Mouse (Mus musculus): Measurements from ENCODE around the gene Acd. TPM values are rescaled to one million over a fixed set of nuclear protein-coding genes. Genes with fewer than 3 reads are reported as not detected.

The Acd gene
- total RNA-seq (2014; fragmentation: Nextera tagmentation) (52.2 and 56.5 TPM in 2 replicates), total RNA-seq (2017) (22.4 and 33.3 TPM in 2 replicates)

GRCm38 (mm10) chr8:105700966-105701824, at the start of gene Acd, which contains the start of gene Pard6a:
Acd (minus strand) TSS chr8:105701102.
Pard6a (plus strand) TSS chr8:105701148.
- peak; percentile 65 for ATAC-seq (replicated peaks; ENCODE audit: poor library complexity, severe bottlenecking)

GRCm38 (mm10) chr8:105750606-105751005, 49.7 kb upstream of the Acd start:
- peak; percentile 56 for ATAC-seq (replicated peaks; ENCODE audit: poor library complexity, severe bottlenecking)

- no peak for ATAC-seq (replicated peaks; ENCODE audit: poor library complexity, severe bottlenecking)
Measured at GRCm38 (mm10) chr8:105743301-105743700, 42.4 kb upstream of the Acd start.

GRCm38 (mm10) chr8:105739216-105739615, 38.3 kb upstream of the Acd start:
- ATAC-seq (replicated peaks; ENCODE audit: poor library complexity, severe bottlenecking), result no peak

- no peak for ATAC-seq (replicated peaks; ENCODE audit: poor library complexity, severe bottlenecking)
Measured at GRCm38 (mm10) chr8:105732186-105732585, 31.3 kb upstream of the Acd start.

- peak; percentile 42 for ATAC-seq (replicated peaks; ENCODE audit: poor library complexity, severe bottlenecking)
Measured at GRCm38 (mm10) chr8:105727397-105728124, 26.7 kb upstream of the Acd start.

GRCm38 (mm10) chr8:105725726-105726125, 24.8 kb upstream of the Acd start:
- ATAC-seq (replicated peaks; ENCODE audit: poor library complexity, severe bottlenecking), result no peak

- no peak for ATAC-seq (replicated peaks; ENCODE audit: poor library complexity, severe bottlenecking)
Measured at GRCm38 (mm10) chr8:105722861-105723260, 22.0 kb upstream of the Acd start.

- no peak for ATAC-seq (replicated peaks; ENCODE audit: poor library complexity, severe bottlenecking)
Measured at GRCm38 (mm10) chr8:105719637-105720036, 18.7 kb upstream of the Acd start.

GRCm38 (mm10) chr8:105716302-105716945, 15.5 kb upstream of the Acd start:
- no peak for ATAC-seq (replicated peaks; ENCODE audit: poor library complexity, severe bottlenecking)

GRCm38 (mm10) chr8:105715042-105715441, 14.1 kb upstream of the Acd start:
- ATAC-seq (replicated peaks; ENCODE audit: poor library complexity, severe bottlenecking), result peak; percentile 77

GRCm38 (mm10) chr8:105714139-105714538, 13.2 kb upstream of the Acd start:
- ATAC-seq (replicated peaks; ENCODE audit: poor library complexity, severe bottlenecking), result peak; percentile 69

GRCm38 (mm10) chr8:105712286-105712685, 11.4 kb upstream of the Acd start:
- no peak for ATAC-seq (replicated peaks; ENCODE audit: poor library complexity, severe bottlenecking)

- no peak for ATAC-seq (replicated peaks; ENCODE audit: poor library complexity, severe bottlenecking)
Measured at GRCm38 (mm10) chr8:105709317-105709716, 8.4 kb upstream of the Acd start.

- no peak for ATAC-seq (replicated peaks; ENCODE audit: poor library complexity, severe bottlenecking)
Measured at GRCm38 (mm10) chr8:105708675-105709074, 7.8 kb upstream of the Acd start.

GRCm38 (mm10) chr8:105707498-105708403, 6.8 kb upstream of the Acd start, which contains the start of the genes 4933405L10Rik and Enkd1:
4933405L10Rik (plus strand) TSS chr8:105707655.
Enkd1 (minus strand) TSS chr8:105708210.
- ATAC-seq (replicated peaks; ENCODE audit: poor library complexity, severe bottlenecking), result peak; percentile 90

- no peak for ATAC-seq (replicated peaks; ENCODE audit: poor library complexity, severe bottlenecking)
Measured at GRCm38 (mm10) chr8:105706426-105706825, 5.5 kb upstream of the Acd start.

- ATAC-seq (replicated peaks; ENCODE audit: poor library complexity, severe bottlenecking), result no peak
Measured at GRCm38 (mm10) chr8:105704955-105705354, 4.1 kb upstream of the Acd start.

- ATAC-seq (replicated peaks; ENCODE audit: poor library complexity, severe bottlenecking), result no peak
Measured at GRCm38 (mm10) chr8:105704146-105704812, 3.4 kb upstream of the Acd start.

All from granulocyte monocyte progenitor cell, adult 5-6 weeks (primary cell).